Mouse (Mus musculus) liver, adult 2 months (tissue): ENCODE measurements at regions not wholly inside any gene's neighbourhood (a gene's known extent, or its start where the extent isn't known, plus 50 kb on each side); places are given as distances from the start of the nearest gene placed in this dataset.

Source experiments
- CTCF ChIP-seq: fragments of 200-500 bp; IDR thresholded peaks from 2 replicates; pipeline ENCODE4 v1.5.1; 2011; ENCODE audit warnings: low read depth, low read length, control low read depth
- POLR2A ChIP-seq: fragments of 200-500 bp; IDR thresholded peaks from 2 replicates; pipeline ENCODE4 v1.6.1; 2011; ENCODE audit warnings: low read length, control low read depth; ENCODE audit not compliant: insufficient read depth; ENCODE audit errors: extremely low read depth

DNA sequence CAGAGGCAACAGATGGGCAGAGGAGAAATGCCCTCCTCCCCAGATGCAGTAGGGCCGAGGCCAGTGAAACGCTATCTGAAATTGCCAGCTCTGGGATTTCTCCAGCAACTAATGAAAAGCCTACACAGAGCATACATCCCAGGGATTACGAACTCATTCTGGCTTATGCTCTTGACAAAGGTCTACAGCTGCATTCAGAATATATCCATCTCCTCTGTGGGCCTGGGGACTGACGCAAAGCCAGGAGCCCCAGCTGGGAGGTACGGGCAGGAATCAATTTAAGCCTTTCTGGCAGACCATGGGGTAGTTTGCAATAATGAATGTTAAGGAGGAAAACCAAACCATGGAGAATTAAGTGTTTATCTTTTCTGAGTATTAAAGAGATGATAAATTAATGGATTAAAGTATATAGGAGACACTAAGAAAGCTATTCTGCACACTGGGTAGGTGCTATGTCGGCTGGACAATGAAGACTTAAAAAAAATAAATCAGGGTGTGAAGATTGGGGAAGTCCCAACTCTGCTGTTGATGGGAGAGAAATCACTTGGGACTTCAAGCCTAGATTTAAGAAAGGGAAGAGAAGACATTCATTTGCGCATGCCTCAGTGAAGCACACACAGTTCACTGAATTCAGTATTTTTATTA is 120.5 kb downstream of the Tas2r134 start:
- TF ChIP-seq CTCF (no peak), POLR2A (no peak)
